Mouse (Mus musculus) c-Kit-positive CD71-positive TER-119-negative erythroid progenitor cells, embryonic 14.5 days (primary cell): Measurements from ENCODE around the gene Zbtb39.
"Not testable (repeated sequence)": the region's sequence is repeated elsewhere in the genome, so short reads cannot be mapped to it uniquely, and the experiment has no call there.

ENCODE experiments used
- DNase-seq: peaks from one replicate; pipeline ENCODE4 v3.0.0-alpha.2; 2013; ENCODE audit warnings: low read depth

Zbtb39 gene

DNA sequence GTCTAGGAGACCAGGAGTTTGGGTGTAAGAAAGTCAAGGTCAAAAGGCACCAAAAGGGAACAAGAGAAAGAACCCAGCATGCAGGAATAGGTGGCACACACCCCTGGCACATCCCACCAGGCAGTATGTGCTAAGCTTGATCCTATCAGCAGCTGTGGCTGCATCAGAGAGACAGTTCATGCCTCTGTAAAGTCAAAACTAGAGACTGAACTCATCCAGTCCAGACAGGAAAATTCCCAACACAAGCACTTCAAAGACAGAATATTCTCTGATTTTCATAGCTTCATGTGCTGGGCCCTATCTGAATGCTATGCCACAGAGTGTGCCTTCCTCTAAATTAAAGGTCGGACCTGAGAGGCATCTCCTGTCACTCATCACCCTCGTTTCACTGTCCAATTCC lies 1.8 kb upstream of the Zbtb39 start:
- no peak for DNase-seq

GRCm38 (mm10) chr10:127738151-127738882 lies 1.0 kb upstream of the Zbtb39 start:
- DNase-seq: no peak

GRCm38 (mm10) chr10:127739661-127740161 lies 373 bp downstream of the Zbtb39 start:
- DNase-seq: no peak

DNA sequence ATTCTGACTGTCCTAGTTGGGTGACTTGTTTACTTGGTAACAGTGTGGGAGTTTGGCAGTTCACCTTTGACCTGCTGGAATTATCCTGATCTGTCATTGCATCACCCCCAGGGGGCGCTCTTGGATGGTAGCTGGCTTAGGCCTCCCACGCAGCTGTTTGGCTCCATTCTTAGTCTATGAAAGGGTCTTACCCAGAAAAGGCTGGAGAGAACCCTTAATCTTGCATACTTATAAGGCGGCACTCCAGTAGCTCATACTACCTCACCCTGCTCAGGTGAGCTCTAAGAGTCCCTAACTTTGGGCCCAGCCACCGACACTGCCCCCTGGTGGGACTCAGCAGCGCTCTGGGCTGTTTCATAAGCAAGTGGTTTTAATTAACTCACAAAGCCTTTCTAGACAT lies 5.3 kb downstream of the Zbtb39 start:
- DNase-seq: no peak

GRCm38 (mm10) chr10:127745886-127746285 lies 6.5 kb downstream of the Zbtb39 start:
- DNase-seq: no peak

- no peak for DNase-seq
These were observed 7.9 kb downstream of the Zbtb39 start for GRCm38 (mm10) chr10:127747254-127747653.

DNA sequence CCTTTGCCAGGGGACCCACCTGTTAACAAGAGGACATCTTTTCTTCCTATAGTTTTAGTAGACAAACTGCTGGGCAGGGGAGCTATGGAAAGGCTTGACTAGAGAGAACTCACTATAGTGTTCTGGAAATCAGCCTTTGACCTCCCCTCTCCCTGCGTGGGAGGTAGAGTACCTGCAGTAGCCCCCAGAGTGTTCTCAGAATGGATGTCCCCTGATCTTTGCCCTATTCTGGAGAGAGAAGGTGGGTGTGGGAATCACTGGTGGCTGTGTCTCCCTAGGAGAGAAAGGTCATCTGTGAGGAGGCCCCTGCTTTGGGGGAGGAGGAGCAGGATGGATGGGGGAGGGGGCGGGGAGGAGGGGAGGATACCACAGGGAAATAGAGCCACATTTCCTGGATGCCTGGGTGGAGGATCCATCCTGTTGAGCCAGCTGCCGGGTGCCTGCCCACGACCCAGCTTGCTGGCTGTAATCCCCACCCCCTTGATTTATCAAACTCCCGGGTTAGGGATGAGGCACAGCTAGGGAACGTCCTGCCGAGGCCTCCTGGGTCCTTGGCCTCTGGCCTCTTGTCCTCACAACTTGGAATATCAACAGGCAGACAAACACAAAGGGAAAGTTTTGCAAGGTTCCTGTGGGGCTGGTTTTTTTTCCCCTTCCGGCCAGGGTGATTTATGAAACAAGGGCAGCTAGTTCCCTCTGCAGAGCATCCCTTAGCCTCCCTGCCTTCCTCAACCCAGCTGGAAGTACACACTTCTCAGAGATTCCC lies 9.7 kb downstream of the Zbtb39 start:
- DNase-seq: no peak

GRCm38 (mm10) chr10:127750136-127750777 lies 10.9 kb downstream of the Zbtb39 start:
- DNase-seq: no peak

GRCm38 (mm10) chr10:127751548-127751947 lies 12.2 kb downstream of the Zbtb39 start, which contains the start of gene Gpr182:
TSS of gene Gpr182 (minus strand) at chr10:127751732.
- DNase-seq: no peak

DNA sequence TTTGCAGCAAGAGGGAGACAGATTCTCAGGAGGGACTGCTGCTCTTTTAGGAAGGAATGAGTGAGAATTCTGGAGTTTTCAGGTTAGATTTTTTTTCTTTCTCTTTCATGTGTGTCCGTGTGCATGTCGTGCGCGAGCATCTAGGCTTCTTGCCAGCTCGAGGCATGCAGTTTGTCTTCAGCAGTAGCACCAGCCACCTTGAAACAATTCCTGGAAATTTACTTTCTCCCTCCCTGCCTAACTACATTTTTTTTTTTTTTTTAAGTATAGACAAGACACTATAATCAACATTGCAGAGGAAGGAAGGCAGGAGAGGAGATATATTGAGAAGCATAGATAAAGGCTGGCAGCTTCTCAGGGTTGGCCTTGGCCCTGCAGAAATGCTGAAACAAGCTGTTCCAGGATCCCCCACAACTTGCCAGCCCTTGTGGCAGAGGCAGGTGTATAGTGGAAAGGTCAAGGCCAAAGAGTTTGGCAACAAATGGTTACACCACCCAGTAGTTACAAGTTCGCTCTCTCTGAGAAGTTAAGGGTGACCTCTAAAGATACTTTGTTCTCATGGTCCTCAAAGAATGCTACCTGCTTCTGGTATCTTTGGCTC lies 15.3 kb downstream of the Zbtb39 start:
- DNase-seq: no peak

- DNase-seq: no peak
These were observed 15.9 kb downstream of the Zbtb39 start for GRCm38 (mm10) chr10:127755246-127755645.

- no peak for DNase-seq
These were observed 16.6 kb downstream of the Zbtb39 start for GRCm38 (mm10) chr10:127755770-127756468.

- no peak for DNase-seq
These were observed 20.1 kb downstream of the Zbtb39 start, which contains the start of the genes Rdh1 and Rdh16f1 for GRCm38 (mm10) chr10:127759181-127760110. TSS of gene Rdh1 (plus strand) at chr10:127759721. TSS of gene Rdh16f1 (plus strand) at chr10:127759787.

DNA sequence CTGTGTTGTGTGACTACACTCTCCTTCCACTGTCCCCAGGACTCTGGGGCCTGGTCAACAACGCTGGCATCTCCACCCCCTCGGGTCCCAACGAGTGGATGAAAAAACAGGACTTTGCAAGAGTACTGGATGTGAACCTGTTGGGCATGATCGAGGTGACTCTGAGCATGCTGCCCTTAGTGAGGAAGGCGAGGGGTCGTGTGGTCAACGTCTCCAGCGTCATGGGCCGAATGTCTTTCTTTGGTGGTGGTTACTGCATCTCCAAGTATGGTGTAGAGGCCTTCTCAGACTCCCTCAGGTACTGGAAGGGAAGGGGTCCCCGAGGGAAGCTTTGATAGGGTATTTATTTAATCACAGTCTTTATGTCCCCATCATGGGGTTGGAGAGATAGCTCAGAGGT lies 23.6 kb downstream of the Zbtb39 start:
- DNase-seq: not testable (repeated sequence)

DNA sequence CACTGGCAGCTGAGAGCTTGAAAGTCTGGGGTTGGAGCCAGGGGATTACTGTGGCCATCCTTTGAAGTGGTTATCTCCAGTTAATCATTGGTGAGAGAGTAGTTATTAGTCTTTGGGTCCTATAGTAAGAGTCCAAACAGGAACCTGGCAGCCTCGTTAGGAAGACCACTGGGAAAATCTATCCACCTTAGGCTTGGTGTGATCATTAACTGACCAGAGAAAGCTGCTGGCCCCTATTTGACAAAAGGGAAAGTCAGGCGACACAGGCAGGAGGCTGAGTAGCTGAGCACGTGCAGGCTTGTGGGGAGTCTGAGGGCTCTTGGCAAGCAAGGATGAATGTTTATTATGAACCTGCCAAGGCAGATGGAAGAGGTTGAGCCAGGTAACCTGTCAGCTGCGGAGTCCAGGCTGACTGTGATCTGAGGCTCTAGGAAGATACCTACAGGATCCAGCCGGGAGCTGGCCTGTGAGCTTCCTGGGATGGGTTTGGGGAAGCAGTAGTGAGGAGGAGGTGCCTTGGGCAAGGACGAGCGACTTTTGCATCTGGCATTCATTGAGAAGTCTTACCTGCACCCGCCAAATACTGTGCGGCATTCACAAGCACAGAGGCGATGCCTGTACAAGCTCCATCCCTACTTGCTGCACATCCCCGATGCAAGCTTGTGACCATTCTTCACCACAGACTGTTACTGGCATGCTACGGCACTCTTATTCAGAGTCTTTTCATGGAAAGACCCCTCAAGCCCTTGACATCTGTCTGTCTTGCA lies 24.8 kb downstream of the Zbtb39 start:
- no peak for DNase-seq

GRCm38 (mm10) chr10:127766564-127766963 lies 27.2 kb downstream of the Zbtb39 start:
- no peak for DNase-seq

GRCm38 (mm10) chr10:127776011-127776410 lies 36.7 kb downstream of the Zbtb39 start, which contains the start of gene Rdh9:
TSS of gene Rdh9 (plus strand) at chr10:127776386.
- DNase-seq: no peak

GRCm38 (mm10) chr10:127782321-127782720 lies 43.0 kb downstream of the Zbtb39 start:
- not testable (repeated sequence) for DNase-seq

DNA sequence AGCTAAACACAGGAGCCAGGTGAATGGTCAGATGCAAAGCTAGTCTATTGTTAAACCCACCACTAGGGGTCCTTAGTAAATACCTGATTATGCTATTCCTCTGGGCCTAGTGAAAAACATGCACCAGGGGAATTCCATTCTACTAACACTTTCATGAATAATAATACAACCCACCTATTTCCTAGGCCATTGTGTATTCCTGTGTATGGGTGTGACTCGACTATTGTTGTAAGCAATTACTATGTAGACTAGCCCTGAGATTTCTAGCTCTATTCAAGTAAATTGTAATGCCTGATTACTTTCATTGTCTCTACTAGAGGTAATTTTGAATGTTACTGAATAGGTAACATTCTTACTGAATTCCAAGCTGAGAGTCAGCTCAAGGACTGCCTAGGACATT lies 46.1 kb downstream of the Zbtb39 start:
- not testable (repeated sequence) for DNase-seq
